Mouse (Mus musculus) olfactory bulb, adult 2 months (tissue): ENCODE results near the gene Jade1.

Experiments used
- CTCF ChIP-seq: fragments of 200-500 bp; IDR thresholded peaks from 2 replicates; pipeline ENCODE4 v1.5.1; 2012; ENCODE audit warnings: low read depth, mild to moderate bottlenecking, low read length, moderate library complexity; ENCODE audit not compliant: insufficient read depth
- POLR2A ChIP-seq: fragments of 200-500 bp; IDR thresholded peaks from 2 replicates; pipeline ENCODE4 v1.6.1; 2012; ENCODE audit warnings: mild to moderate bottlenecking, low read depth, low read length, moderate library complexity; ENCODE audit not compliant: insufficient read depth

DNA sequence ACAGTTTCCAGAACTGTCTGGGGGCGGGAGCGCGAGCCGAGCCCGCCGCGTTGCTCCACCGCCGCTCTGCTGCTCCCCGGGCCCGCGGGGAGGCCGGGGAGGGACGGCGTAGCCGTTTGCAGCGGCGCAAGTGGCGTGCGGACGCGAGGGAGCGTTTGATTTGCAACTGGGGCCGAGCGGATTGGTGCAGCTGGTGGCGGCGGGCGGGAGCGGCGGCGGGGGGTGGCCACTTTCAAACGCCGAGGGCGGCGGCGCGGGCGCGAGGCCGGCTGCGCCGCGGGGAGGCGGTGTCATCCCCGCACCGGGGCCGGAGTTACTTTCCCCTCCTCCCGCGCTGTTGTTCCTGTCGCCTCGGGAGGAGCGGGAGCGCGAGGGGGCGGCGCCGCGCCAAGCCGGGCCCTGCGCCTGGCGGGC, 9.9 kb downstream of the Jade1 start:
- TF ChIP-seq CTCF (no peak), POLR2A (peak; percentile 55)
